Mouse (Mus musculus): ENCODE data around the gene Gm20458. TPM values are rescaled to one million over a fixed set of nuclear protein-coding genes. Genes with fewer than 3 reads are reported as not detected.

Gm20458 gene
- polyA plus RNA-seq, 1 experiment: 31.6 TPM

DNA sequence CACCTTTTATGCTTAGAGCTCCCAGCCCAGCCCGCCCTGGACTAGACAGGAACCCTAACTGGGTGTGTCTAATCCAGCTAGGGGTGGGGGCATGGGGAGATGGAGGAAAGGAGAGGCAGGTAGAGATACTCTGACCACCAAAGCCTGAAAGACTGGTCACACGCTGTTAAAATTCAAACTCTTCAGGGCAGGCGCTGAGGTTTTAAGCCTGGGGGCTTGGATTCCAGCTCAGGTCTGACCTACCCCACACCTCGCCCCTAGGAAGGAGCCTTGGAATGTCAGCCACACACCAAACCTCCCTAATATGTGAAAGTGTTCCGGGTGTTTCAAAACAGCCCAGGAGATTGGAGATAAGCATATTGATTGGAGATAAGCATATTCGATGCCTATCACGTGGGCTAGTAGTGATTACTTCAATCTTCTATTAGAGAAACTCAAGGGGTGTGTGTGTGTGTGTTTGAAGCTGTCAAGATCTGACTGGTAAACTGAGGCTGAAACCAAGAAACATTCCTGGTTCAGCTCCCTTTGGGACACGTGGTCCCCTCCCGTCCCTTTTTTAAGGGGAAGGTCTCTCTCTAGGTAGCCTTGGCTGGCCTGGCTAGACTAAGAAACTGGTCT lies 27.4 kb upstream of the Gm20458 start:
- Histone ChIP-seq H3K36me3 (ENCODE audit: control insufficient read depth, insufficient read depth) (peaks cover 15% of the 10 kb centered on the region), H3K4me2 (ENCODE audit: low read depth) (peak overlapping the region; percentile 84), H3K79me2 (ENCODE audit: control insufficient read depth, insufficient read depth) (peaks cover 63% of the 10 kb centered on the region), H3K4me3 (peak overlapping the region; percentile 2), H3K27me3 (ENCODE audit: control insufficient read depth, insufficient read depth, insufficient read length) (no peaks in the 10 kb centered on the region), H3ac (ENCODE audit: control insufficient read depth, insufficient read length) (no peak overlapping the region)
- no peak for TF ChIP-seq TCF3 (IDR thresholded peaks at IDR 0.05; ENCODE audit: insufficient read length, low read depth)
- no peak for TF ChIP-seq E2F4 (IDR thresholded peaks at IDR 0.05; ENCODE audit: insufficient read depth)
- TF ChIP-seq MAX (IDR thresholded peaks at IDR 0.05; ENCODE audit: low read depth): no peak
- TF ChIP-seq SRF (IDR thresholded peaks at IDR 0.05; ENCODE audit: control insufficient read depth, insufficient read length, low read depth): no peak
- no peak for TF ChIP-seq POLR2A (IDR thresholded peaks at IDR 0.05; ENCODE audit: insufficient read length, low read depth)
- no peak for TF ChIP-seq MYOD1 (IDR thresholded peaks at IDR 0.05; ENCODE audit: control insufficient read depth in 1 of 3, insufficient read length in 2 of 3, low read depth in 2 of 3)
- no peak for TF ChIP-seq MYOG (IDR thresholded peaks at IDR 0.05; ENCODE audit: control insufficient read depth in 1 of 3, insufficient read depth in 1 of 3, insufficient read length in 2 of 3, low read depth in 2 of 3)
- no peak for TF ChIP-seq REST (IDR thresholded peaks at IDR 0.05; ENCODE audit: insufficient read depth, insufficient read length)
- TF ChIP-seq TCF12 (IDR thresholded peaks at IDR 0.05; ENCODE audit: insufficient read depth, poor library complexity, severe bottlenecking): no peak
- TF ChIP-seq CEBPB (IDR thresholded peaks at IDR 0.05; ENCODE audit: insufficient read depth, poor library complexity, severe bottlenecking): no peak
- no peak for TF ChIP-seq POLR2AphosphoS2 (IDR thresholded peaks at IDR 0.05; ENCODE audit: insufficient read length, low read depth)
- no peak for TF ChIP-seq USF1 (IDR thresholded peaks at IDR 0.05; ENCODE audit: low read depth)

DNA sequence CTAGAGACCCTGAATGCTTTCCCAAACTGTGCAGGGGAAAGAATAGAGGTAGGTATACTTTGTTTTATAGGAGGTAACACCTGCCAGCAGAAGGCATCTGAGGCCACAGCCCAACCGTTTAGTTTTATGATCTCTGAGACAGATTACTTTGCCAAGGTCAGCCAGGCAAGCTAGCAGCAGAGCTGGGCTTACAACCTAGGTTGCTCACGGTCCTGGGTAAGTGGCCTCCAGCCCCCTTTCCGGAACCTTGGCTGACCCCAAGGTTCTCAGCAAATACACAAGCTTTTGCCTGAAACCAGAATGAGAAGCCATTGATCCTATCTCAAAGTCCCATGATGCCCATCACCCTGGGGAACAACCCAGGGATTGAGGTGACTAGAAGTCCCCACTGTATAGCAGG lies 26.1 kb upstream of the Gm20458 start:
- Histone ChIP-seq H3ac (ENCODE audit: control insufficient read depth, insufficient read length) (no peak overlapping the region), H3K4me2 (ENCODE audit: low read depth) (peak overlapping the region; percentile 19), H3K4me3 (no peak overlapping the region), H3K79me2 (ENCODE audit: control insufficient read depth, insufficient read depth) (peaks cover 76% of the 10 kb centered on the region), H3K27me3 (ENCODE audit: control insufficient read depth, insufficient read depth, insufficient read length) (no peaks in the 10 kb centered on the region), H3K36me3 (ENCODE audit: control insufficient read depth, insufficient read depth) (peaks cover 2% of the 10 kb centered on the region)
- TF ChIP-seq CEBPB (IDR thresholded peaks at IDR 0.05; ENCODE audit: insufficient read depth, poor library complexity, severe bottlenecking) (no peak), POLR2AphosphoS2 (IDR thresholded peaks at IDR 0.05; ENCODE audit: insufficient read length, low read depth) (no peak), SRF (IDR thresholded peaks at IDR 0.05; ENCODE audit: control insufficient read depth, insufficient read length, low read depth) (no peak), REST (IDR thresholded peaks at IDR 0.05; ENCODE audit: insufficient read depth, insufficient read length) (no peak), MAX (IDR thresholded peaks at IDR 0.05; ENCODE audit: low read depth) (no peak), TCF12 (IDR thresholded peaks at IDR 0.05; ENCODE audit: insufficient read depth, poor library complexity, severe bottlenecking) (no peak), E2F4 (IDR thresholded peaks at IDR 0.05; ENCODE audit: insufficient read depth) (no peak), TCF3 (IDR thresholded peaks at IDR 0.05; ENCODE audit: insufficient read length, low read depth) (no peak), POLR2A (IDR thresholded peaks at IDR 0.05; ENCODE audit: insufficient read length, low read depth) (no peak)

DNA sequence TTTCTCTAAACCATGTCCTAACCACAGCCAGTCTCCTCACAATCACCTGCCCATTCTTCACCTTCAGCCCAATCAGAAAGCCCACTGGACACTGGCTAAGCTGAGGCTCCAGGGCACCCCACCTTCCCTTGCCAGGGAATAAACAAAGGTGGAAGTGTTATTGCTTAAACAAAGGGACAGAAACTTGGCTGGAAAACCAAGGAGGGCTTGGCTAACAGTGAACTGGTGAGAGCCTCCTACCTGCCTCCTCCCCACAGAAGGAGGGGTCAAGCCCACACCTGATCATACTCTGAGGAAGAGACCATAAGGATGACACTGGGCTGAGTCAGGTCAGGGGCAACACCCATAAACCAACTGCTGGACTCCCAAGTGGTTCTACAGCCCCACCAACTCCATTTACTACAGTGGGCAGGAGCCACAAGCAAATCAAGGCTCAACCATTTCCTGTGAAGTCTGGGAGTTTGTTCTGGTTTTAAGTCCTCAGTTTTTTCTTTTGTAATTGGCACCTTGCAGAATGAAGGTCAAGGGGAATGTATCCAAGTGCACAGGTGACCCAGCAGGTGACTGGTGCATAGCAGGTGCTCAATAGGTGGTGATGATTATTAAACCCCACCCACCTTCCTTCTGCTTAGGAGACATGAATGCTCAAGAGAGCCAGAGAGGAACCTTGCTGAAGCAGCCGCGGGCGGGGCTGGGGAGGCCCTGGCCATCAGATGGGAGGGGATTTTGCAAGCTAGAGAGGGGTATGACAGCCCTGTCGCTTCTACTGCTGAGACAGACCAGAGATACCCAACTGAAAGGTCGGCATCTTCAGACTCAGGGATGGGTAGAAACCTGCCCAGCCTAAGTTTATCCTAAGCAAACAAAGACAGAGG lies 25.3 kb upstream of the Gm20458 start:
- no peak overlapping the region for H3K4me3 ChIP-seq

DNA sequence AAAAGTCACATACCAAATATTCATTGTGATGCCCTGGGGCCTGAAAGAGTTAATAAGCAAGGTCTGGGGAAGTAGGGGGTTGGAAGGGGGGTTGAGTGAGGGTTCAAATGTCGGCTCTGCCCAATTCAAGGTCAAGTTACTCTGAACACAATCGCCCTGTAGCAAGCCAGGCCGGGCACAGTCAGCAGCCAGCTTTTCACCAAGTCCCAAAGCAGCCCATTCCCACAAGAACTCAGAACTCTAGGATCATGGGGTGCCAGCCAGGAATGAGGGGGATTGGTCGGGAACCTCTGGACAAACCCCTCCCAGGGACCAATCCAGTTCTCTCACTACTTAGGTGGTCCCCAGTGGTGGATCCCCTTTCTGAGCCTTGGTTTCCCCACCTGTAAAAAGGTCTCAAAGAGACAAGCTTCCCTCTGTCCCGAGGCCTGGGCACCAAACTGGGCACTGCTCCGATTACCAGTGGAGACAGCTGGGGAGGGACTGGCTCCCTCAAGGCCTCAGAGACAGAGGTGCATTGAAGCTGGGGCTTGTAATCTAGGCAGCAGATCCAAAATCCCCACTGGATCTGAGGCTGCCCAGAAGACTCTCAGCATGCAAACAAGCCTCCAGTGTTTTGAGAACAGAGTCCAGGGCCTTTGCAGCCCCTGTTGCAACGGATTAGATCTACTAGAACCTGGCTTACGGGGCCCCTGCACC lies 24.4 kb upstream of the Gm20458 start:
- Histone ChIP-seq H3ac (ENCODE audit: control insufficient read depth, insufficient read length) (no peak overlapping the region), H3K4me3 (no peak overlapping the region), H3K27me3 (ENCODE audit: control insufficient read depth, insufficient read depth, insufficient read length) (no peaks in the 10 kb centered on the region), H3K4me2 (ENCODE audit: low read depth) (peak overlapping the region; percentile 82), H3K36me3 (ENCODE audit: control insufficient read depth, insufficient read depth) (no peaks in the 10 kb centered on the region), H3K79me2 (ENCODE audit: control insufficient read depth, insufficient read depth) (peaks cover 78% of the 10 kb centered on the region)
- TF ChIP-seq SRF (IDR thresholded peaks at IDR 0.05; ENCODE audit: control insufficient read depth, insufficient read length, low read depth) (no peak), MYOG (IDR thresholded peaks at IDR 0.05; ENCODE audit: control insufficient read depth in 1 of 3, insufficient read depth in 1 of 3, insufficient read length in 2 of 3, low read depth in 2 of 3) (peak in 1 of 3 experiments; percentile 50), TCF3 (IDR thresholded peaks at IDR 0.05; ENCODE audit: insufficient read length, low read depth) (no peak), MYOD1 (IDR thresholded peaks at IDR 0.05; ENCODE audit: control insufficient read depth in 1 of 3, insufficient read length in 2 of 3, low read depth in 2 of 3) (peak in 1 of 3 experiments; percentile 17), MAX (IDR thresholded peaks at IDR 0.05; ENCODE audit: low read depth) (no peak), POLR2AphosphoS2 (IDR thresholded peaks at IDR 0.05; ENCODE audit: insufficient read length, low read depth) (no peak), CEBPB (IDR thresholded peaks at IDR 0.05; ENCODE audit: insufficient read depth, poor library complexity, severe bottlenecking) (no peak), USF1 (IDR thresholded peaks at IDR 0.05; ENCODE audit: low read depth) (no peak), REST (IDR thresholded peaks at IDR 0.05; ENCODE audit: insufficient read depth, insufficient read length) (no peak), POLR2A (IDR thresholded peaks at IDR 0.05; ENCODE audit: insufficient read length, low read depth) (no peak), TCF12 (IDR thresholded peaks at IDR 0.05; ENCODE audit: insufficient read depth, poor library complexity, severe bottlenecking) (no peak), E2F4 (IDR thresholded peaks at IDR 0.05; ENCODE audit: insufficient read depth) (no peak)

More for the DNA sequence above, 25.3 kb upstream of the Gm20458 start:
- Histone ChIP-seq H3ac (ENCODE audit: control insufficient read depth, insufficient read length) (no peak overlapping the region), H3K79me2 (ENCODE audit: control insufficient read depth, insufficient read depth) (peaks cover 81% of the 10 kb centered on the region), H3K36me3 (ENCODE audit: control insufficient read depth, insufficient read depth) (no peaks in the 10 kb centered on the region), H3K4me2 (ENCODE audit: low read depth) (peak overlapping the region; percentile 82), H3K27me3 (ENCODE audit: control insufficient read depth, insufficient read depth, insufficient read length) (no peaks in the 10 kb centered on the region)
- TF ChIP-seq POLR2A (IDR thresholded peaks at IDR 0.05; ENCODE audit: insufficient read length, low read depth) (no peak), MYOD1 (IDR thresholded peaks at IDR 0.05; ENCODE audit: control insufficient read depth in 1 of 3, insufficient read length in 2 of 3, low read depth in 2 of 3) (no peak), USF1 (IDR thresholded peaks at IDR 0.05; ENCODE audit: low read depth) (no peak), POLR2AphosphoS2 (IDR thresholded peaks at IDR 0.05; ENCODE audit: insufficient read length, low read depth) (no peak), TCF12 (IDR thresholded peaks at IDR 0.05; ENCODE audit: insufficient read depth, poor library complexity, severe bottlenecking) (no peak), E2F4 (IDR thresholded peaks at IDR 0.05; ENCODE audit: insufficient read depth) (no peak), TCF3 (IDR thresholded peaks at IDR 0.05; ENCODE audit: insufficient read length, low read depth) (no peak), REST (IDR thresholded peaks at IDR 0.05; ENCODE audit: insufficient read depth, insufficient read length) (no peak), SRF (IDR thresholded peaks at IDR 0.05; ENCODE audit: control insufficient read depth, insufficient read length, low read depth) (no peak), MYOG (IDR thresholded peaks at IDR 0.05; ENCODE audit: control insufficient read depth in 1 of 3, insufficient read depth in 1 of 3, insufficient read length in 2 of 3, low read depth in 2 of 3) (no peak), MAX (IDR thresholded peaks at IDR 0.05; ENCODE audit: low read depth) (no peak), CEBPB (IDR thresholded peaks at IDR 0.05; ENCODE audit: insufficient read depth, poor library complexity, severe bottlenecking) (no peak)

All from myocyte (in vitro differentiated cells).